Mouse (Mus musculus) megakaryocyte, embryonic 14.5 days (primary cell): ENCODE results near the gene Rbms2.

Source experiments
- FLI1 ChIP-seq: IDR thresholded peaks from 2 replicates; pipeline ENCODE4 v1.6.1; 2012; ENCODE audit warnings: low read length, inconsistent platforms, mixed read lengths
- GATA1 ChIP-seq: IDR thresholded peaks from 3 replicates; pipeline ENCODE4 v1.6.1; 2012; ENCODE audit warnings: mixed read lengths, low read length, inconsistent platforms, borderline replicate concordance

DNA sequence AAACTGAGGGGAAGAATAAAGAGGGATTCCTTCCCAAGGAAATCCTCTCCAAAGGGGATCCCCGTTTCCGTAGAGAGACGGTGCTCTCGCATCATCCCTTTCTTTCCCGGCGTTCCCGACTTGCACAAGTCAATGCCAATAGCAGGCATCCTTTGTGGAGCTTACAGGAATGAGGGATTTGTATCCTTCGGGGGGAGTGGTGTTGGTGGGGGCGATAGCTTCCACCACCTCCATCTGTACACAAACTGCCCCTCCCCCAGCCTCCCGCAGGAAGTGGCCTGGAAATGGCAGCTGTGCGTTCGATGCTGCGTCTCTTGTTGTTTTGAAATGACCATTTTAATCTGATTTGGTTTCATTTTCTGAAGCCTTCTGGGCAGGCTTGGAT lies 82.5 kb downstream of the Rbms2 start:
- TF ChIP-seq GATA1 (0 out of 3 replicates have a peak, but pooled peaks have one; percentile 29), FLI1 (no peak)
